Mouse (Mus musculus) lung, postnatal 0 days (tissue): ENCODE measurements at regions not wholly inside any gene's neighbourhood (a gene's known extent, or its start where the extent isn't known, plus 50 kb on each side); places are given as distances from the start of the nearest gene placed in this dataset.

ENCODE experiments used
- ATAC-seq: fragments of 200-750 bp; cut with Nextera tagmentation; 2 replicates; pipeline ENCODE4 v1.8.0; 2017; ENCODE audit warnings: moderate library complexity
- DNase-seq: peaks from one replicate; pipeline ENCODE4 v3.0.0-alpha.2; 2016; ENCODE audit warnings: low spot score
- H3K27ac ChIP-seq: fragments of 300-500 bp; sonication (generic); 2 replicates; pipeline ENCODE4 v1.5.1; 2014; ENCODE audit warnings: antibody characterized with exemption, mild to moderate bottlenecking, low read length, mixed read lengths
- H3K27me3 ChIP-seq: fragments of 300-500 bp; sonication (generic); replicated peaks from 2 replicates; pipeline ENCODE4 v1.6.1; 2014; ENCODE audit warnings: low read length, mixed read lengths; ENCODE audit not compliant: insufficient read depth
- H3K36me3 ChIP-seq: fragments of 300-500 bp; sonication (generic); 2 replicates; pipeline ENCODE4 v1.6.1; 2014; ENCODE audit warnings: low read length, mixed read lengths; ENCODE audit not compliant: insufficient read depth
- H3K4me1 ChIP-seq: fragments of 300-500 bp; sonication (generic); 2 replicates; pipeline ENCODE4 v1.6.1; 2014; ENCODE audit warnings: antibody characterized with exemption, low read depth, low read length, mixed read lengths; ENCODE audit not compliant: insufficient read depth
- H3K4me2 ChIP-seq: fragments of 300-500 bp; sonication (generic); replicated peaks from 2 replicates; pipeline ENCODE4 v1.6.1; 2014; ENCODE audit warnings: low read depth, mild to moderate bottlenecking, low read length, moderate library complexity, mixed read lengths
- H3K4me3 ChIP-seq: fragments of 300-500 bp; sonication (generic); 2 replicates; pipeline ENCODE4 v1.5.1; 2014; ENCODE audit warnings: low read depth, low read length
- H3K9ac ChIP-seq: fragments of 300-500 bp; sonication (generic); replicated peaks from 2 replicates; pipeline ENCODE4 v1.6.1; 2014; ENCODE audit warnings: low read depth, mild to moderate bottlenecking
- H3K9me3 ChIP-seq: fragments of 300-500 bp; sonication (generic); 2 replicates; pipeline ENCODE4 v1.6.1; 2016; ENCODE audit warnings: low read length, mixed read lengths
- CTCF ChIP-seq: IDR thresholded peaks from 2 replicates; pipeline ENCODE4 v1.5.1; 2016; ENCODE audit warnings: antibody characterized with exemption, mild to moderate bottlenecking
- EP300 ChIP-seq: IDR thresholded peaks from 2 replicates; pipeline ENCODE4 v1.6.1; 2016; ENCODE audit warnings: antibody characterized with exemption, mild to moderate bottlenecking, control low read depth
- WGBS: fragments of 180-500 bp; shearing (Covaris S2); extraction: QIAGEN DNeasy Blood & Tissue Kit; methylation state at CpG from one replicate; pipeline ENCODE4 v1.1.7; 2014; 5-methylcytosine and 5-hydroxymethylcytosine counted together

GRCm38 (mm10) chr16:5534385-5534784 lies 278.6 kb upstream of the Eef2kmt start:
- ATAC-seq: no peak
- WGBS: 39% methylated on average over 3 of the region's 3 CpGs
- no peaks in the 10 kb centered on the region for H3K36me3 ChIP-seq

DNA sequence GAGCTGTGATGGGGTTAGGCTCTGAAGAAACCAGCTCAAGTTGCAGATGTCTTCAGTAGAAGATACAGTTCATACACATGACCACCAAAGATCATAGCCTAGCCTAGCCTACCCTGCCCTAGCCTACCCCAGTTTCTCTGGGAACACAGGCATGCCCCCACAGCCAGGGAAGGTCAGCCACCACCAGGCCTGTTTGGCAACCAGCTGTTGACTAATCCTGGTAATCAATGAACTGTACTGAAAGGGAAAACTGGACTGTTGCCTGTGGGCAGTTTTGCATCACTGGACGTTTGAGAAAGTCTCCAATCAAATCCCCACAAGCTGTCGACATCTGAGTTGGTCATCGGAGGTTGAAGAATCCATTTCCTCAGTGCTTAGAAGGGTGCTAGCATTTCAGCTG lies 276.5 kb upstream of the Eef2kmt start:
- no peak overlapping the region for H3K9ac ChIP-seq
- H3K9me3 ChIP-seq: no peaks in the 10 kb centered on the region
- no peaks in the 10 kb centered on the region for H3K36me3 ChIP-seq
- no peak overlapping the region for H3K27ac ChIP-seq
- no peaks in the 10 kb centered on the region for H3K4me1 ChIP-seq
- DNase-seq (no peak), ATAC-seq (no peak)
- 68% methylated on average over 3 of the region's 3 CpGs for WGBS
- H3K4me3 ChIP-seq: no peak overlapping the region
- TF ChIP-seq CTCF: no peak
- no peak for TF ChIP-seq EP300
- H3K4me2 ChIP-seq: no peak overlapping the region
- H3K27me3 ChIP-seq: no peaks in the 10 kb centered on the region

More at GRCm38 (mm10) chr16:5534385-5534784, 278.6 kb upstream of the Eef2kmt start:
- Histone ChIP-seq H3K27ac (no peak overlapping the region), H3K9ac (no peak overlapping the region), H3K4me2 (no peak overlapping the region), H3K4me3 (no peak overlapping the region), H3K27me3 (no peaks in the 10 kb centered on the region), H3K4me1 (no peaks in the 10 kb centered on the region), H3K9me3 (no peaks in the 10 kb centered on the region)
- DNase-seq: no peak
- TF ChIP-seq CTCF (no peak), EP300 (no peak)

DNA sequence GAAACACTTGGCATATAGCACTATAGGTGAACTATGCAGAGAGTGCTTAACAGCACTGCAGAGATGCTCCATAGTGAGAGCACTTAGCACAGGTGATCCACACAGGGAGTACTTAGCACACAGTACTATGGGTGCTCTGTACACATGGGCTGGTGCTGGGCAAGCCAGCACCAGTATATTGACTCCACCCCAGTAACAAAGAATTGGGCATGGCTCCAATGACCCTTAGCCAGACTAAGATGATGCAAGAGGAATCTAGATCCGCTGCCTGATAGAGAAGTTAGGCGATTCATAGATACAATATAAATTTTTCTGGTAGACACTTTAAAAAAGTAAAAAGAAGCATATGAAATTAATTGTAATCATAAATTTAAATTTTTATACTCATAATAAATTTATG lies 274.0 kb upstream of the Eef2kmt start:
- no peaks in the 10 kb centered on the region for H3K36me3 ChIP-seq
- DNase-seq: no peak
- no peaks in the 10 kb centered on the region for H3K9me3 ChIP-seq
- H3K4me3 ChIP-seq: no peak overlapping the region
- H3K27ac ChIP-seq: no peak overlapping the region
- H3K4me1 ChIP-seq: no peaks in the 10 kb centered on the region
- TF ChIP-seq EP300: no peak
- no peak for TF ChIP-seq CTCF
- WGBS: 71% methylated on average over 2 of the region's 2 CpGs
- H3K9ac ChIP-seq: no peak overlapping the region
- no peak overlapping the region for H3K4me2 ChIP-seq
- no peak for ATAC-seq
- no peaks in the 10 kb centered on the region for H3K27me3 ChIP-seq

DNA sequence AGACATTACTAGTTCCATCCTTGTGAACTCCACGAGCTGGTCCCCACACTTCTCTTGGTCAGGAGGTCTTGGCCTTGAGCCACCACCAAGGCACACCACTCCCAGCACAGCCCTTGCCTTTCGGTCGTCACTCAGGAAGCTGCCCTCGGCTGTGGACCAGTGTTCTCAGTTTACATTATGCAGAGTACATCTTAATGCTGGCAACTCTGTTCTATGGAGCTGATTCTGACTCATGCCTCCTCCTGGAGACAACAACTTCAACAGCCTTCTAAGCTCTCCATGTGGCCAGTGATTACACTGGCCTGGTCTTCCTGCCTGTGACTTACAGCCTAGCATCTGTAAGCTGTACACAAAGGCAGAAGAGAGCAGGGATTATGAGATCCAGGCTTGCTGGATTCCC lies 272.2 kb upstream of the Eef2kmt start:
- H3K27me3 ChIP-seq: no peaks in the 10 kb centered on the region
- H3K9ac ChIP-seq: no peak overlapping the region
- peak; percentile 19 for DNase-seq
- ATAC-seq: peak; percentile 61
- H3K9me3 ChIP-seq: no peaks in the 10 kb centered on the region
- TF ChIP-seq EP300 (no peak), CTCF (0 out of 2 replicates have a peak, but pooled peaks have one; percentile 21)
- H3K27ac ChIP-seq: no peak overlapping the region
- WGBS: 26% methylated on average over 4 of the region's 4 CpGs
- no peak overlapping the region for H3K4me2 ChIP-seq
- no peak overlapping the region for H3K4me3 ChIP-seq
- H3K4me1 ChIP-seq: no peaks in the 10 kb centered on the region
- H3K36me3 ChIP-seq: no peaks in the 10 kb centered on the region

DNA sequence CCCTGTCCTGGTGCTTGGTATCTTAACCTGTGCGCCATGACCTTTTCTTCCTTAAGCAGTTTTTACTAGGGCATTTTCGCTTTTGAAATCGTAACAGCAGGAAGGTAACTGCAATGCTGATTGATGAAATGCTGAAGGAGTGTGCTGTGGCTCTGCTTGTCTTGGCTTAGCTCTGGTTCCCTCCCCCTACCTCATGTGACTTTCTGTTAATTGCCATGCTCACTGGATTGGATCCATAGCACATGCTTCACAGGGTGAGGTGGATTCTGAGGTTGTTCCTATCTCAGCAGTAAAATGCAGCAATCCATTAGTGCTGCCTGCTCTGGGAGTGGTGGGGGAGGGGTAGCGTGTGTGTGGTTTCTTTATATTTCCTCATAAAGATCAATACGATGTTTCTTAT lies 268.6 kb upstream of the Eef2kmt start:
- H3K27ac ChIP-seq: no peak overlapping the region
- no peak overlapping the region for H3K9ac ChIP-seq
- no peaks in the 10 kb centered on the region for H3K4me1 ChIP-seq
- no peaks in the 10 kb centered on the region for H3K9me3 ChIP-seq
- TF ChIP-seq EP300 (no peak), CTCF (no peak)
- no peaks in the 10 kb centered on the region for H3K27me3 ChIP-seq
- WGBS: 72% methylated on average over 5 of the region's 5 CpGs
- no peak overlapping the region for H3K4me3 ChIP-seq
- no peak overlapping the region for H3K4me2 ChIP-seq
- ATAC-seq (no peak), DNase-seq (no peak)
- no peaks in the 10 kb centered on the region for H3K36me3 ChIP-seq

DNA sequence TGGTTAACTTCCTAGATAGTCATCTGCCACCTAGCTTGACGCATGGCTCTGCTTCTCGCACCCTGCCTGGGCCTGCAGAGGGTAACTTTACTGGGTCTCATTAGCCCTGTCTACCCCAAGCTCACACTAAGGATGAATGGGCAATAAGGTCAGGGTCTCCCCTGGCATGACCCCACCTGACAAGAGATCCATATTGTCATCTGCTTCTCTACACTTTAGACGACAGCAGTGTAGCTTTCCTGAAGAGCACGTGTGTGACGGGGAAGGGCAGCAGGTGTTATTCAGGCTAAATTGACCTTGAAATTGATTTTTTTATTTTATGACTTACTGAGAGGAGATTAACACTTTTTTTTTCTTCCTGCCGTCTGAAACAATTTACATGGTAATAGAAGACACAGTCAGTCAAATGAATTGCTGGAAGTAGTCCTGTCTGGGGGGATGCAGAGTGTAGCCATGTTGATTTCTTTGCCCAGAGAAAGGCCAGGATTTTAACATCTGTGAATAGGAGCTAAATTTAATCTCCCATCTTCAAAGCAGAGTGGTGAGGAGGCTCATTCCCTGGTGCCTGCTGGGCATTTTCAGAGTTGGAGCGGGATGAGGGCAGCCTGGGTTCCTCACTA lies 267.7 kb upstream of the Eef2kmt start:
- no peak for ATAC-seq

DNA sequence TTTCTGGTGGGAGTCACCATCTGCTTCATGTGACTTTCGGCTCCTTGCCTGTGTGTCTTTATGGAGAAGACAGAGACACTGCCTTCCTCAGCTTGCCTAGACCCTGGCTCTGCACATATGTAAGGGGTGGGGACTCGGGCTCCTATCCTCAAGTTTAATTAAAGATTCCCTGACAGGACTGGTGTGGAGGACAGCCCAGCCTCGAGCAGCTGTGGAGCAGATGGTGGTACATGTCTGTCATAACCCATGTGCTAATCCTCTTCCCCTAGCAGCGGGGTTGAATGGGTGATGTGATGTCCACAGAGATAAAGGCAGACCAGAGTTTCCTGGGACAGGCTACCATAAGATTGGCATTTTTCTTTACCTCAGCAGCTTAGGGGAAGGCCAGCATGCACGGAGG lies 262.0 kb upstream of the Eef2kmt start:
- Histone ChIP-seq H3K4me3 (no peak overlapping the region), H3K4me1 (no peaks in the 10 kb centered on the region), H3K27ac (no peak overlapping the region), H3K9ac (no peak overlapping the region), H3K9me3 (no peaks in the 10 kb centered on the region), H3K4me2 (no peak overlapping the region), H3K36me3 (no peaks in the 10 kb centered on the region), H3K27me3 (no peaks in the 10 kb centered on the region)
- WGBS: 54% methylated on average over 5 of the region's 5 CpGs
- no peak for DNase-seq
- TF ChIP-seq EP300 (no peak), CTCF (no peak)
- no peak for ATAC-seq

More for the DNA sequence above, 267.7 kb upstream of the Eef2kmt start:
- Histone ChIP-seq H3K4me3 (no peak overlapping the region), H3K9me3 (no peaks in the 10 kb centered on the region), H3K27ac (no peak overlapping the region), H3K4me1 (no peaks in the 10 kb centered on the region), H3K4me2 (no peak overlapping the region), H3K27me3 (no peaks in the 10 kb centered on the region), H3K36me3 (no peaks in the 10 kb centered on the region), H3K9ac (no peak overlapping the region)
- 80% methylated on average over 7 of the region's 7 CpGs for WGBS
- TF ChIP-seq EP300 (no peak), CTCF (no peak)
- DNase-seq: no peak
